Mouse (Mus musculus): ENCODE measurements at regions not wholly inside any gene's neighbourhood (a gene's known extent, or its start where the extent isn't known, plus 50 kb on each side); places are given as distances from the start of the nearest gene placed in this dataset.

- 1% methylated on average over 18 of the region's 18 CpGs for WGBS
- H3K36me3 ChIP-seq (replicated peaks): no peaks in the 10 kb centered on the region
- H3K9me3 ChIP-seq: no peaks in the 10 kb centered on the region
- peak; percentile 41 for DNase-seq (ENCODE audit: low spot score)
- peaks cover 27% of the 10 kb centered on the region for H3K4me1 ChIP-seq
- H3K27me3 ChIP-seq (replicated peaks; ENCODE audit: low read depth, poor library complexity, severe bottlenecking): peaks cover 46% of the 10 kb centered on the region
- peak overlapping the region; percentile 45; the same call in 1 of the 2 replicates for H3K27ac ChIP-seq (replicated peaks)
- peak overlapping the region; percentile 51 for H3K4me3 ChIP-seq
These were observed 64.5 kb downstream of the Tfap2c start for GRCm38 (mm10) chr2:172613891-172614391.

DNA sequence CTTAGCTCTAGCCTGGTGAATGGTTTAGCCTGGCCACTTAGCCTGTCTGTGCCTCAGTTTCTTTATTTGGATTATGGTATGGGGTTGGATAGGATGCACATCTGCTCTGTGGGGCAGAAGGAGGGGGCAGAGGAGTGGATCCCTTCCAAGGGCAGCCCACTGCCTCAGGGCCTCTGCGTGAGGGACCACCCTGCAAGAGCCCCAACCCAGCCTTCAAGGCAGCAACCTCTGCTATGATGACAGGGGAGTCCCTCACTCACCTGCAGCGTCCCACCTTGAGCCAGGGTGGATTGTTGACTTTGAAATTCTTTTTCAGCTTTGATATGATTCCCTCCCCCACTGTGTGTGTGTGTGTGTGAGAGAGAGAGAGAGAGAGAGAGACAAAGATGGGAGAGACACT lies 65.8 kb downstream of the Tfap2c start:
- Histone ChIP-seq H3K9me3 (no peaks in the 10 kb centered on the region), H3K27ac (replicated peaks) (0 out of 2 replicates have a peak overlapping the region, but pooled peaks have one; percentile 5), H3K27me3 (replicated peaks; ENCODE audit: low read depth, poor library complexity, severe bottlenecking) (peaks cover 48% of the 10 kb centered on the region), H3K36me3 (replicated peaks) (no peaks in the 10 kb centered on the region), H3K4me3 (no peak overlapping the region), H3K4me1 (peaks cover 30% of the 10 kb centered on the region)
- no peak for DNase-seq (ENCODE audit: low spot score)
- WGBS: 24% methylated on average over 2 of the region's 2 CpGs

DNA sequence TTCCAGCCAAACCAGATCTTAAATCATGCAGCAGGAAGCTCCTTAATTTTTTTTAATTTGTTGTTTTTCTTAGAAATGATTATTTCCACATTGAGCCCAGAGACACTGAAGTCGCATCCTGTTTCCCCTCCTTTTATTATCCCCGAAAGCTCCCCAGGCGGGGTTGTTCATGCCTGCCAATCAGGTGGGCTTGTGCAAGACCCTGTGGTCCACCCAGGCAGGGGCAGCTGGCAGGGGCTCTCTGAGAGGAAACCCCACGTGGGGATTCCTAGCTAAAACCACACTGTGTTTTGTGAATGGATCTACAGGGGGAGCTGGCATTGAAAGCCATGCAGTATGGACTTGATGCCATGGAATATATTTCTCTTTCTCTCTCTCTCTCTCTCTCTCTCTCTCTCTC lies 66.2 kb downstream of the Tfap2c start:
- Histone ChIP-seq H3K36me3 (replicated peaks) (no peaks in the 10 kb centered on the region), H3K27ac (replicated peaks) (no peak overlapping the region), H3K27me3 (replicated peaks; ENCODE audit: low read depth, poor library complexity, severe bottlenecking) (peaks cover 53% of the 10 kb centered on the region), H3K9me3 (no peaks in the 10 kb centered on the region), H3K4me1 (peaks cover 34% of the 10 kb centered on the region), H3K4me3 (no peak overlapping the region)
- 23% methylated on average over 4 of the region's 4 CpGs for WGBS
- peak; percentile 48 for DNase-seq (ENCODE audit: low spot score)

DNA sequence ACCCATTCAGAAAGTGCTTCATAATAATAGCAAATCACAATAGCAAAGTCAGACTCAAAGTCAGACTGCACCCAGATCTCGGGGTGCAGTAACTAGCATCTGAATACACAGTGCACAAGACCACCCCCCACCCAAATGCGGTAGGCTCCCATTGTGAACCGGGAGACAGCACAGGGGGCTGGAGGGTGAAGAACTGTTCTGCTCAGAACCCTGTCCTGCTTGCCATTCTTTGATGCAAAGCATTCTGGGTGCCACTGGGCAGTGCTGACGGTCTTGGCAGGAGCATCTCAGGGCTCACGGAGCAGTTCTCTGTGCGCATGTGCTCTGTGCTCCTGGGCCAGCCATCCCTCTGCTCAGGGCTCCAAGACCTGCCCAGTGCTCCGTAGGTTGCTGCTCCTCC lies 69.8 kb downstream of the Tfap2c start:
- H3K36me3 ChIP-seq (replicated peaks): no peaks in the 10 kb centered on the region
- H3K4me3 ChIP-seq: no peak overlapping the region
- H3K27me3 ChIP-seq (replicated peaks; ENCODE audit: low read depth, poor library complexity, severe bottlenecking): peaks cover 44% of the 10 kb centered on the region
- H3K4me1 ChIP-seq: peaks cover 37% of the 10 kb centered on the region
- WGBS: 81% methylated on average over 7 of the region's 7 CpGs
- no peaks in the 10 kb centered on the region for H3K9me3 ChIP-seq
- DNase-seq (ENCODE audit: low spot score): no peak
- H3K27ac ChIP-seq (replicated peaks): no peak overlapping the region

- Histone ChIP-seq H3K4me3 (no peak overlapping the region), H3K36me3 (replicated peaks) (no peaks in the 10 kb centered on the region), H3K9me3 (no peaks in the 10 kb centered on the region), H3K27me3 (replicated peaks; ENCODE audit: low read depth, poor library complexity, severe bottlenecking) (peaks cover 36% of the 10 kb centered on the region), H3K27ac (replicated peaks) (peak overlapping the region; percentile 52; the same call in 1 of the 2 replicates), H3K4me1 (peaks cover 28% of the 10 kb centered on the region)
- no peak for DNase-seq (ENCODE audit: low spot score)
- 52% methylated on average over 5 of the region's 5 CpGs for WGBS
These were observed 70.6 kb downstream of the Tfap2c start for GRCm38 (mm10) chr2:172620001-172620400.

DNA sequence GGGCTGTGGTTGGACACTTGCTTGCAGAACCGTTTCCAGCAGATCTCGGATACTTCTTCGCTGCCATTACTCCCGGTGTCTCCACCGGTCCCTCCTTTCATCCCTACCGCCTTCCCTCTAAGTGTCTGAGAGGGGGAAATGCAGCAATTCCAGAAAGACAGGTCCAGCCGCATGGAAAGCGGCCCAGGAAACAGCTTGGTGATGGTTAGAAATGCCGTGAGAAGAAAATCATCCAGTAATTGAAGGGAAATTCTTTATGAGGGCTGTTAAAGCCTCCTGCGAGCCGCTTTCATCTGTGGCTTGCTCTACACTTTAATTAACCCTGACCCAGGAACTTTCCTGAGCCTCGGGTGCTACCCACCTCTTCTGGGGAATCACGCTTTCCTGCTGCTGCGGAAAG lies 74.3 kb downstream of the Tfap2c start:
- peak; percentile 43 for DNase-seq (ENCODE audit: low spot score)
- Histone ChIP-seq H3K27ac (replicated peaks) (peak overlapping the region; percentile 44; the same call in 1 of the 2 replicates), H3K4me1 (peaks cover 28% of the 10 kb centered on the region), H3K9me3 (no peaks in the 10 kb centered on the region), H3K4me3 (peak overlapping the region; percentile 41), H3K36me3 (replicated peaks) (no peaks in the 10 kb centered on the region), H3K27me3 (replicated peaks; ENCODE audit: low read depth, poor library complexity, severe bottlenecking) (peaks cover 32% of the 10 kb centered on the region)
- 13% methylated on average over 14 of the region's 14 CpGs for WGBS

DNA sequence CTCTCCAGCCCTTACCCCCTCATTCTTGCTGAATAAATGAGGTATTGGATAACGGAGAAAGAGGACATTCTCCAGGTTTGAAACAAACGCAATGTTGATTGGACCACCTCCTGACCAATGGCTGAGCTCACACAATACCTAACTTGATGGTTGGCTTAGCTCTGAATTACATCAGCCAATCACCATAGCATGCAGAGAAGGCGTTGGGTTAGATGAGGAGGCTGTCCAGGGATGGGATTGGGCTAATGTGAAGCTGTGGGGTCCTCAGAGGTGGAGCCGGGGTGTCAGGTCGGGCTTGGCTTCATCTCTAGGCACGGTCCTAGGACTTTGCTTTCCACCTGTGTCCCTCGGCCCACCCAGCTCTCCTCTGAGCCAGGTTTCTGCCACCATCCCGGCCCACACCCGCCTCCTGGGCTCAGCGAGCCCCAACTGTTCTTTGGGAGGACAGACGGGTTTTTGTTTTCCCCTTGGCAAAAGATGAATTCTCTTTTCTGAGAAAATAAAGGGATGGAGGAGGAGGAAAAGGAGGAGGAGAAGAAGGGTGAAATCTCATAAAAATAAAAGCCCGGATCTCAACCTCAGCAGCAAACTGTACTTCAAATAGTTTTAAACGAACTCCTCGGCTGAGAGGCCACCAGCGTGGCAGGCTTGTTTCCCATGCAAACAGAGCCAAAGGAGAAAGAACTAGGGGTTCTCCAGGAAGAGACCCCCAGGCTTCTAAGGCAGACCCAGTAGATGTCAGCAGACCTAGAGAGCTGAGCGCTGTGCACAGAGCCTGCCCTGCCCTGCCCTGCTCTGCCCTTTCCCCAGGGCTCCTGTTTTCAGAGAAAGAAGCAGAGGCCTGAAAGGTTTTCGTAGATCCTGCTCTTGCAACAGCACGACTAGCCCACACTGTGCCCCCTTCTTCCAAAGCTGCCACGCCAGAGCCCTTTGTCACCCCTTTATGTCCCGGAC lies 78.2 kb downstream of the Tfap2c start:
- 75% methylated on average over 20 of the region's 20 CpGs for WGBS
- no peak overlapping the region for H3K27ac ChIP-seq (replicated peaks)
- no peak overlapping the region for H3K4me3 ChIP-seq
- peaks cover 35% of the 10 kb centered on the region for H3K4me1 ChIP-seq
- peaks cover 27% of the 10 kb centered on the region for H3K27me3 ChIP-seq (replicated peaks; ENCODE audit: low read depth, poor library complexity, severe bottlenecking)
- H3K36me3 ChIP-seq (replicated peaks): no peaks in the 10 kb centered on the region
- H3K9me3 ChIP-seq: no peaks in the 10 kb centered on the region
- DNase-seq (ENCODE audit: low spot score): no peak

DNA sequence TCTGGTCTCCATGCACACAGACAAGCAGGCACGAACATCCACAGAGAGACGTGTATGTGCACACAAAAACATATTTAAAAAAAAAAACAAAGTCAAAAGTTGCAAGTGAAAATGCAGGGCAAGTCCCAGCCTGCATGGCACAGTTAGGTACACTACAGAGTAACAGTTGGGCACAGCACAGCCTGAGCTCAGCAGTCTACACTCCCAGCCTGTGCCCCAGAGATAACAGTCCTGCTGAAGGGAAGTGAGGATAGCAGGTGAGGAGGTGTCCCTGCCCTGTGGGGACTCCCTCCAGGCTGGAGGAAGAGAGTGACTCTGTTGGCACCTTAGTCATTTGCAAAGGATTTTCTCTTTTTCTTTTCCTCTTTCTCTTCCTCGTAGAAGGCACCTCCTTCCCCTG lies 80.9 kb downstream of the Tfap2c start:
- 64% methylated on average over 3 of the region's 3 CpGs for WGBS
- H3K4me1 ChIP-seq: peaks cover 26% of the 10 kb centered on the region
- no peaks in the 10 kb centered on the region for H3K9me3 ChIP-seq
- no peak for DNase-seq (ENCODE audit: low spot score)
- H3K4me3 ChIP-seq: no peak overlapping the region
- H3K27me3 ChIP-seq (replicated peaks; ENCODE audit: low read depth, poor library complexity, severe bottlenecking): peaks cover 12% of the 10 kb centered on the region; the same call in 1 of the 2 replicates
- H3K36me3 ChIP-seq (replicated peaks): no peaks in the 10 kb centered on the region
- H3K27ac ChIP-seq (replicated peaks): no peak overlapping the region

- no peak overlapping the region for H3K4me3 ChIP-seq
- peaks cover 22% of the 10 kb centered on the region for H3K4me1 ChIP-seq
- no peaks in the 10 kb centered on the region for H3K9me3 ChIP-seq
- peaks cover 17% of the 10 kb centered on the region for H3K27me3 ChIP-seq (replicated peaks; ENCODE audit: low read depth, poor library complexity, severe bottlenecking)
- H3K36me3 ChIP-seq (replicated peaks): no peaks in the 10 kb centered on the region
- no peak overlapping the region for H3K27ac ChIP-seq (replicated peaks)
- 82% methylated on average over 11 of the region's 11 CpGs for WGBS
- no peak for DNase-seq (ENCODE audit: low spot score)
These were observed 93.2 kb downstream of the Tfap2c start for GRCm38 (mm10) chr2:172642616-172643015.

GRCm38 (mm10) chr2:172643860-172644259 lies 94.5 kb downstream of the Tfap2c start:
- no peaks in the 10 kb centered on the region for H3K36me3 ChIP-seq (replicated peaks)
- peaks cover 27% of the 10 kb centered on the region for H3K27me3 ChIP-seq (replicated peaks; ENCODE audit: low read depth, poor library complexity, severe bottlenecking)
- WGBS: 32% methylated on average over 12 of the region's 12 CpGs
- H3K9me3 ChIP-seq: no peaks in the 10 kb centered on the region
- no peak overlapping the region for H3K4me3 ChIP-seq
- DNase-seq (ENCODE audit: low spot score): no peak
- peaks cover 22% of the 10 kb centered on the region for H3K4me1 ChIP-seq
- H3K27ac ChIP-seq (replicated peaks): peak overlapping the region; percentile 44

GRCm38 (mm10) chr2:172644451-172644850 lies 95.1 kb downstream of the Tfap2c start:
- Histone ChIP-seq H3K36me3 (replicated peaks) (no peaks in the 10 kb centered on the region), H3K4me3 (no peak overlapping the region), H3K9me3 (no peaks in the 10 kb centered on the region), H3K4me1 (peaks cover 22% of the 10 kb centered on the region), H3K27ac (replicated peaks) (no peak overlapping the region), H3K27me3 (replicated peaks; ENCODE audit: low read depth, poor library complexity, severe bottlenecking) (peaks cover 27% of the 10 kb centered on the region)
- WGBS: 38% methylated on average over 6 of the region's 6 CpGs
- no peak for DNase-seq (ENCODE audit: low spot score)

DNA sequence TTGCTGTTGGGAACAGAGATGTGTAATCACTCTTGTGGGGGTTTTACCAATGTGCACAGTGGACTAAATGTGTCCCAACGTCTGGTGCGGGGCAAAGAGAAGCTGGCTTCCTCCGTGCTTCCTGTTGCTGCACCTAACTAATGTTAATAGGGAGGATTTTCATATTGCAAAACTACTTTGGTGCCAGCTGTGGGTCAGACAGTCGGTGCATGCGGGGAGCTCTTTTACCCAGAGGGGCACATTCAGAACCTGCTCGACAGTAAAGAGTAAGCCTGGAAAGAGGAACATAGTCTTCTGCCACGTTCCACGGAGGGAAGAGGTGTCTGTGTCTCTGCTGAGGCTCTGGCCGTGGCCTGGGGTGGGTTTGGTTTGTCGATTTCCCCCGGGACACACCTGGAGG lies 98.7 kb downstream of the Tfap2c start:
- Histone ChIP-seq H3K36me3 (replicated peaks) (no peaks in the 10 kb centered on the region), H3K27ac (replicated peaks) (peak overlapping the region; percentile 44; the same call in 1 of the 2 replicates)
- 72% methylated on average over 11 of the region's 11 CpGs for WGBS

DNA sequence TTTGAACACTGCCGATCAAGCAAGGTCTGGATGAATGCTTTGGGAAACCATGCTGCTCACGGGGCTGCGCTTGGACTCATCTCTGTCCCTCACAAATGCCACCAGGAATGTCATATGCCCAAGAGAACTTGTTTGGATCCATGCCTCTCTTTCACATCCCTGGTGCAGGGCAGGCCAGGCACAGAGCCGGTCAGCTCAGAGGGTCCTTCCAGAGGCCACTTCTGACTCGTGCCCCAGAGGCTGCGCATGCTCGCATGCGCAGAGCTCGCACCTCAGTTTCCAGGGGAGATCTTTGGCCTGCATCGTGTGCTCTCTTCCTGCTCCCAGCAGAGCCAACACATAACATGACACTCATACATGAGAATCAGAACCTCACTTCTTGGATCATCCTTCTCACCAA lies 111.1 kb downstream of the Tfap2c start:
- Histone ChIP-seq H3K4me3 (no peak overlapping the region), H3K27me3 (replicated peaks; ENCODE audit: low read depth, poor library complexity, severe bottlenecking) (peaks cover 47% of the 10 kb centered on the region), H3K27ac (replicated peaks) (peak overlapping the region; percentile 84), H3K4me1 (peaks cover 42% of the 10 kb centered on the region), H3K9me3 (no peaks in the 10 kb centered on the region), H3K36me3 (replicated peaks) (no peaks in the 10 kb centered on the region)
- peak; percentile 43 for DNase-seq (ENCODE audit: low spot score)
- WGBS: 53% methylated on average over 10 of the region's 10 CpGs

More for the DNA sequence above, 98.7 kb downstream of the Tfap2c start:
- no peaks in the 10 kb centered on the region for H3K9me3 ChIP-seq
- peaks cover 17% of the 10 kb centered on the region for H3K4me1 ChIP-seq
- DNase-seq (ENCODE audit: low spot score): no peak
- H3K4me3 ChIP-seq: no peak overlapping the region
- H3K27me3 ChIP-seq (replicated peaks; ENCODE audit: low read depth, poor library complexity, severe bottlenecking): peaks cover 27% of the 10 kb centered on the region
